Mouse (Mus musculus) brain, embryonic 14.5 days (tissue): ENCODE results near the gene Bcl9l.

Source experiments
- CTCF ChIP-seq: fragments of 200-500 bp; IDR thresholded peaks from 2 replicates; pipeline ENCODE4 v1.5.1; 2012; ENCODE audit warnings: inconsistent platforms, mild to moderate bottlenecking, moderate library complexity, borderline replicate concordance; ENCODE audit not compliant: insufficient read depth, insufficient read length; ENCODE audit errors: extremely low read depth
- POLR2A ChIP-seq: fragments of 200-500 bp; IDR thresholded peaks from 2 replicates; pipeline ENCODE4 v1.6.1; 2012; ENCODE audit warnings: mild to moderate bottlenecking, inconsistent platforms, borderline replicate concordance; ENCODE audit not compliant: poor library complexity, insufficient read depth, insufficient read length, severe bottlenecking; ENCODE audit errors: extremely low read depth

- TF ChIP-seq CTCF (no peak), POLR2A (no peak)
These were observed 8.3 kb upstream of the Bcl9l start for GRCm38 (mm10) chr9:44474327-44474726.
